ENCODE assay signal across 8 mouse cellular contexts in genomic region chr10:13965316-13965973, GRCm38 (mm10). TPM values are rescaled to one million over a fixed set of nuclear protein-coding genes. Genes with fewer than 3 reads are reported as not detected.
DNase-seq lines count a peak whose midpoint lies in the region; ATAC-seq and TF ChIP-seq lines count a peak whose summit lies in the region.

No protein-coding gene starts in this region.

- peak; percentile 91 for DNase-seq in 416B (ENCODE audit: low read depth)
- peak; percentile 85 for DNase-seq in forebrain, embryonic 10.5 days (ENCODE audit: extremely low spot score, low spot score)
- peak; percentile 95 for DNase-seq in kidney, postnatal 10 days
- peak; percentile 79 for DNase-seq in liver, embryonic 11.5 days (ENCODE audit: low spot score)
- DNase-seq in spleen, postnatal 14 days (ENCODE audit: low spot score in 2 of 2), result peak; percentile 46 to 47

- no peaks in the 10 kb centered on the region for H3K9me3 ChIP-seq in forebrain, embryonic 10.5 days
- no peaks in the 10 kb centered on the region for H3K9me3 ChIP-seq in heart, embryonic 14.5 days (ENCODE audit: control insufficient read depth, low read length)
- H3K9me3 ChIP-seq in liver, embryonic 11.5 days (ENCODE audit: control insufficient read depth, low read length), result no peaks in the 10 kb centered on the region

- peaks cover 60% of the 10 kb centered on the region for H3K27me3 ChIP-seq in forebrain, embryonic 10.5 days (ENCODE audit: poor library complexity, severe bottlenecking)
- no peaks in the 10 kb centered on the region for H3K27me3 ChIP-seq in heart, embryonic 14.5 days (ENCODE audit: control insufficient read depth, insufficient read depth, low read length)
- peaks cover 60% of the 10 kb centered on the region for H3K27me3 ChIP-seq in liver, embryonic 11.5 days (replicated peaks; ENCODE audit: control insufficient read depth, insufficient read depth, low read length)

- H3K4me1 ChIP-seq in bone marrow, adult 2 months (ENCODE audit: control insufficient read depth, insufficient read depth, low read length), result no peaks in the 10 kb centered on the region; the same call in 1 of the 2 replicates
- H3K4me1 ChIP-seq in forebrain, embryonic 10.5 days, result peaks cover 39% of the 10 kb centered on the region
- peaks cover 0 to 9% of the 10 kb centered on the region in 2 experiments; a peak in 2 of 4 replicates for H3K4me1 ChIP-seq in heart, embryonic 14.5 days (ENCODE audit: control insufficient read depth in 2 of 2, insufficient read depth in 2 of 2, low read length in 2 of 2)
- H3K4me1 ChIP-seq in liver, embryonic 11.5 days (replicated peaks; ENCODE audit: control insufficient read depth, insufficient read depth, low read length), result no peaks in the 10 kb centered on the region

- TF ChIP-seq POLR2A in bone marrow, adult 2 months (IDR thresholded peaks at IDR 0.05; ENCODE audit: borderline replicate concordance, control insufficient read depth, low read depth, low read length), result peak; percentile 64; the same call in 1 of the 2 replicates

- H3K4me3 ChIP-seq in bone marrow, adult 2 months (replicated peaks; ENCODE audit: control insufficient read depth, low read depth, low read length), result peak overlapping the region; percentile 70
- peak overlapping the region; percentile 77 for H3K4me3 ChIP-seq in forebrain, embryonic 10.5 days
- peak overlapping the region; percentile 90 to 91 for H3K4me3 ChIP-seq in heart, embryonic 14.5 days (ENCODE audit: control insufficient read depth in 1 of 2, insufficient read depth in 1 of 2, low read depth in 1 of 2, low read length in 2 of 2)
- H3K4me3 ChIP-seq in liver, embryonic 11.5 days (ENCODE audit: low read depth, low read length), result peak overlapping the region; percentile 69

- no peaks in the 10 kb centered on the region for H3K36me3 ChIP-seq in forebrain, embryonic 10.5 days (replicated peaks)
- no peaks in the 10 kb centered on the region for H3K36me3 ChIP-seq in heart, embryonic 14.5 days (ENCODE audit: control insufficient read depth, insufficient read depth, low read length)
- H3K36me3 ChIP-seq in liver, embryonic 11.5 days (ENCODE audit: control insufficient read depth, insufficient read depth, low read length), result no peaks in the 10 kb centered on the region

- peak overlapping the region; percentile 98 for H3K9ac ChIP-seq in heart, embryonic 14.5 days (ENCODE audit: low read length)
- H3K9ac ChIP-seq in liver, embryonic 11.5 days (ENCODE audit: low read depth, low read length), result peak overlapping the region; percentile 67

- H3K27ac ChIP-seq in bone marrow, adult 2 months (ENCODE audit: control insufficient read depth, insufficient read depth, low read depth, low read length, poor library complexity), result peak overlapping the region; percentile 98
- H3K27ac ChIP-seq in forebrain, embryonic 10.5 days, result peak overlapping the region; percentile 93
- peak overlapping the region; percentile 97 to 100 for H3K27ac ChIP-seq in heart, embryonic 14.5 days (replicated peaks in 1 of 2; ENCODE audit: control insufficient read depth in 1 of 2, insufficient read depth in 1 of 2, low read depth in 2 of 2, low read length in 2 of 2)
- H3K27ac ChIP-seq in liver, embryonic 11.5 days (ENCODE audit: low read depth, low read length), result peak overlapping the region; percentile 52

- peak; percentile 77 for ATAC-seq in heart, embryonic 14.5 days (ENCODE audit: insufficient number of reproducible peaks, insufficient read depth, low FRiP score, low read depth)
- ATAC-seq in liver, embryonic 11.5 days (replicated peaks; ENCODE audit: low FRiP score), result peak; percentile 62
- peak; percentile 46 for ATAC-seq in monocyte, adult 5-6 weeks (replicated peaks; ENCODE audit: insufficient number of reproducible peaks, low FRiP score, low TSS enrichment, poor library complexity, severe bottlenecking)

- under 1% methylated on average over 51 of the region's 54 CpGs for WGBS in bone marrow, adult 2 months
- under 1% methylated on average over 47 of the region's 54 CpGs for WGBS in forebrain, embryonic 10.5 days
- WGBS in heart, embryonic 14.5 days, result 1% methylated on average over 51 of the region's 54 CpGs
- WGBS in liver, embryonic 11.5 days, result under 1% methylated on average over 54 of the region's 54 CpGs

- TF ChIP-seq CTCF in bone marrow, adult 2 months (IDR thresholded peaks at IDR 0.05; ENCODE audit: control insufficient read depth, insufficient read depth, low read length), result no peak

- H3K4me2 ChIP-seq in heart, embryonic 14.5 days (ENCODE audit: low read length), result peak overlapping the region; percentile 85
- peak overlapping the region; percentile 98 for H3K4me2 ChIP-seq in liver, embryonic 11.5 days

RNA-seq across cellular contexts. Expression of gene Hivep2, which starts 0.4 kb away (rescaled TPM):
- 3.2 and 6.3 TPM in 2 replicates for polyA plus RNA-seq in bone marrow, adult 2 months (2011; ENCODE audit: insufficient read depth, insufficient read length, low replicate concordance, missing spikeins)
- polyA plus RNA-seq in forebrain, embryonic 10.5 days (2016; fragmentation: Nextera tagmentation; extraction: Ambion mirVana), result 1.0 TPM in 2 replicates
- polyA plus RNA-seq in heart, embryonic 14.5 days (2014; fragmentation: Nextera tagmentation; extraction: Ambion mirVana), result 6.8 and 9.9 TPM in 2 replicates
- 1.6 and 2.2 TPM in 2 replicates for polyA plus RNA-seq in liver, embryonic 11.5 days (2014; fragmentation: Nextera tagmentation; extraction: Ambion mirVana)
- 19.2 to 42.6 TPM (median 26.5 TPM) in 3 replicates for total RNA-seq in monocyte, adult 5-6 weeks (2017)

Comparison
In these comparisons a context has a peak if more than half of its experiments do, and no peak if none do; other contexts are left out.
1. Peak in every context shown above with its lines: DNase-seq, ATAC-seq, H3K4me3 ChIP-seq and H3K27ac ChIP-seq.